Mouse (Mus musculus) myocyte (in vitro differentiated cells): Measurements from ENCODE around the gene Nrd1.

Experiments
- E2F4 ChIP-seq: IDR thresholded peaks from one replicate; pipeline ENCODE4 v1.6.1; 2011; ENCODE audit warnings: mild to moderate bottlenecking, control low read depth, moderate library complexity; ENCODE audit not compliant: insufficient read depth
- MAX ChIP-seq: IDR thresholded peaks from one replicate; pipeline ENCODE4 v1.6.1; 2011; ENCODE audit warnings: low read depth, mild to moderate bottlenecking, control low read depth
- MYOD1 ChIP-seq, 3 experiments: IDR thresholded peaks; one replicate each; pipeline ENCODE4 v1.6.1; 2011; ENCODE audit warnings: control low read depth in 2 of 3, low read depth in 2 of 3, mild to moderate bottlenecking in 2 of 3, moderate library complexity in 1 of 3; ENCODE audit not compliant: insufficient read length in 2 of 3, control insufficient read depth in 1 of 3
- MYOG ChIP-seq, 3 experiments: IDR thresholded peaks; one replicate each; pipeline ENCODE4 v1.6.1; 2011; ENCODE audit warnings: control low read depth in 2 of 3, low read depth in 2 of 3, mild to moderate bottlenecking in 2 of 3; ENCODE audit not compliant: insufficient read length in 2 of 3, control insufficient read depth in 1 of 3, insufficient read depth in 1 of 3
- POLR2A ChIP-seq: IDR thresholded peaks from one replicate; pipeline ENCODE4 v1.6.1; 2011; ENCODE audit warnings: low read depth, mild to moderate bottlenecking, control low read depth, moderate library complexity; ENCODE audit not compliant: insufficient read length
- POLR2AphosphoS2 ChIP-seq: IDR thresholded peaks from one replicate; pipeline ENCODE4 v1.6.1; 2011; ENCODE audit warnings: low read depth, control low read depth; ENCODE audit not compliant: insufficient read length
- REST ChIP-seq: IDR thresholded peaks from one replicate; pipeline ENCODE4 v1.6.1; 2011; ENCODE audit warnings: mild to moderate bottlenecking, control low read depth, moderate library complexity; ENCODE audit not compliant: insufficient read depth, insufficient read length
- TCF12 ChIP-seq: IDR thresholded peaks from one replicate; pipeline ENCODE4 v1.6.1; 2011; ENCODE audit warnings: mild to moderate bottlenecking, control low read depth; ENCODE audit not compliant: poor library complexity, insufficient read depth, severe bottlenecking
- USF1 ChIP-seq: IDR thresholded peaks from one replicate; pipeline ENCODE4 v1.6.1; 2011; ENCODE audit warnings: low read depth, mild to moderate bottlenecking, control low read depth, moderate library complexity

GRCm38 (mm10) chr4:108991811-108992210 lies 8.6 kb upstream of the Nrd1 start:
- TF ChIP-seq POLR2A: no peak
- no peak for TF ChIP-seq POLR2AphosphoS2
- no peak for TF ChIP-seq MYOG (IDR thresholded peaks at IDR 0.05; ENCODE audit: control insufficient read depth in 1 of 3, insufficient read depth in 1 of 3, insufficient read length in 2 of 3, low read depth in 2 of 3)
- no peak for TF ChIP-seq MAX
- no peak for TF ChIP-seq TCF12
- TF ChIP-seq MYOD1 (IDR thresholded peaks at IDR 0.05; ENCODE audit: control insufficient read depth in 1 of 3, insufficient read length in 2 of 3, low read depth in 2 of 3): no peak
- TF ChIP-seq USF1: no peak
- no peak for TF ChIP-seq E2F4
- no peak for TF ChIP-seq REST
